Mouse (Mus musculus): ENCODE data around the gene Dock11. TPM values are rescaled to one million over a fixed set of nuclear protein-coding genes. Genes with fewer than 3 reads are reported as not detected.

The Dock11 gene
- 1 to 10 TPM; 2.9 to 3.1 TPM for total RNA-seq (2021)
- long read RNA-seq, experiment 1, partial matches to known transcripts = 0 of 1 reads
- long read RNA-seq, experiment 1, other reads (novel, unspliced or antisense) = 1 of 1 reads
- long read RNA-seq, experiment 2, partial matches to known transcripts = 0 of 1 reads
- long read RNA-seq, experiment 2, other reads (novel, unspliced or antisense) = 1 of 1 reads

GRCm38 (mm10) chrX:35888087-35888895 is at the start of gene Dock11:
Gene Dock11, plus strand, starts transcription at chrX:35888832.
- peak; percentile 51 to 54 for DNase-seq
- intact Hi-C loops (cut with DNase I) = loop anchor here (5.0 kb wide), 1 partner anchor 109 kb away; no protein-coding TSS in a partner anchor

- no peak for DNase-seq
- intact Hi-C loops (cut with DNase I) = no loop called here
These were observed 8.9 kb upstream of the Dock11 start for GRCm38 (mm10) chrX:35879703-35880102.

- DNase-seq = peak in 1 of 2 experiments; percentile 9
- intact Hi-C loops (cut with DNase I) = loop anchor here (5.0 kb wide), 1 partner anchor 108 kb away; no protein-coding TSS in a partner anchor
These were observed 540 bp downstream of the Dock11 start for GRCm38 (mm10) chrX:35888945-35889799.

GRCm38 (mm10) chrX:35889800-35890106 is 1.1 kb downstream of the Dock11 start:
- no peak for DNase-seq
- intact Hi-C loops (cut with DNase I) = loop anchor here (5.0 kb wide), 1 partner anchor 108 kb away; no protein-coding TSS in a partner anchor

- intact Hi-C loops (cut with DNase I) = no loop called here
- no peak for DNase-seq
These were observed 3.0 kb downstream of the Dock11 start for GRCm38 (mm10) chrX:35891534-35892125.

GRCm38 (mm10) chrX:35892377-35892776 is 3.7 kb downstream of the Dock11 start:
- intact Hi-C loops (cut with DNase I) = no loop called here
- DNase-seq = no peak

- intact Hi-C loops (cut with DNase I) = no loop called here
- DNase-seq = no peak
These were observed 9.2 kb downstream of the Dock11 start for GRCm38 (mm10) chrX:35897648-35898500.

- DNase-seq = no peak
- intact Hi-C loops (cut with DNase I) = no loop called here
These were observed 9.8 kb downstream of the Dock11 start for GRCm38 (mm10) chrX:35898501-35898766.

- no peak for DNase-seq
- intact Hi-C loops (cut with DNase I) = no loop called here
These were observed 15.7 kb downstream of the Dock11 start for GRCm38 (mm10) chrX:35904352-35904751.

GRCm38 (mm10) chrX:35906696-35907330 is 18.2 kb downstream of the Dock11 start:
- DNase-seq = no peak
- intact Hi-C loops (cut with DNase I) = no loop called here

- no peak for DNase-seq
- intact Hi-C loops (cut with DNase I) = no loop called here
These were observed 30.9 kb downstream of the Dock11 start for GRCm38 (mm10) chrX:35919558-35919957.

GRCm38 (mm10) chrX:35920096-35920607 is 31.5 kb downstream of the Dock11 start:
- intact Hi-C loops (cut with DNase I) = no loop called here
- DNase-seq = no peak

GRCm38 (mm10) chrX:35921922-35922321 is 33.3 kb downstream of the Dock11 start:
- DNase-seq = no peak
- intact Hi-C loops (cut with DNase I) = no loop called here

- intact Hi-C loops (cut with DNase I) = no loop called here
- no peak for DNase-seq
These were observed 36.2 kb downstream of the Dock11 start for GRCm38 (mm10) chrX:35924705-35925264.

- DNase-seq = no peak
- intact Hi-C loops (cut with DNase I) = no loop called here
These were observed 41.7 kb downstream of the Dock11 start for GRCm38 (mm10) chrX:35930094-35930933.

GRCm38 (mm10) chrX:35930934-35931406 is 42.3 kb downstream of the Dock11 start:
- no peak for DNase-seq
- intact Hi-C loops (cut with DNase I) = no loop called here

GRCm38 (mm10) chrX:35931945-35932344 is 43.3 kb downstream of the Dock11 start:
- no peak for DNase-seq
- intact Hi-C loops (cut with DNase I) = no loop called here

- DNase-seq = no peak
- intact Hi-C loops (cut with DNase I) = no loop called here
These were observed 44.3 kb downstream of the Dock11 start for GRCm38 (mm10) chrX:35932952-35933351.

Data from gastrocnemius, postnatal 36 days (tissue).